ENCODE assay signal across 11 mouse cellular contexts in the genomic region with DNA sequence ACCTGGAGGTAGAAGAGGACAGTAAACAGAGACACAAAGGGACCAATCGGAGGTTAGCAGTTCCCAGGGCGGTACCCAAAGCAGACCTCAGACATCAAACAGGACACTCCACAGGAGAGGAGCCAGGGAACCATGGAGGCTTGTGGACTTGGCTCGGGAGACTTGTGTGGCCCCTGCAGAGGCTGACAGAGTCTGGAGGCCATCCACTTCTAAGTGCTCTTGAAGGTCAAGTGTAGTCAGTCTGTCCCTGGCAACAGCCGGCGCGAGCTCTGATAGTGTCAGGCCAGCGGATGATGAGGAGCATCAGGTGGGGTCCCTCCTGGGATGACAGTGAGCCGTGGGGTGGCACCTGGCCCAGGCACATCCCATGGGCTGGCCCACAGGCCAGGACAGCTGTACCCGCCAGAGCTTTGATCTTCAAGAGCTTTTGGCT. TPM values are rescaled to one million over a fixed set of nuclear protein-coding genes. Genes with fewer than 3 reads are reported as not detected.
DNase-seq lines count a peak whose midpoint lies in the region; ATAC-seq and TF ChIP-seq lines count a peak whose summit lies in the region.
"Had no signal": no experiment of that assay in that cellular context is flagged by ENCODE, and none has a peak within 500 bp of the region (broad histone marks: within the 10 kb centered on the region; RNA-seq: fewer than 3 reads in every experiment).

No protein-coding gene starts in this region.

- H3K27ac ChIP-seq in midbrain, embryonic 13.5 days = no peak overlapping the region
- no peak overlapping the region for H3K27ac ChIP-seq in midbrain, embryonic 15.5 days
- H3K27ac ChIP-seq in heart, postnatal 0 days (ENCODE audit: low read depth) = peak overlapping the region; percentile 16; the same call in 1 of the 2 replicates
- H3K27ac ChIP-seq in forebrain, embryonic 16.5 days (ENCODE audit: low read length) = no peak overlapping the region
- H3K27ac ChIP-seq: liver, embryonic 15.5 days had no signal

- DNase-seq in gastrocnemius, postnatal 14 days = peak; percentile 87
- DNase-seq in heart, postnatal 0 days (ENCODE audit: low spot score) = no peak
- DNase-seq in testis, postnatal 10 days (ENCODE audit: low spot score) = peak; percentile 54
- DNase-seq in cerebellum, postnatal 36 days = no peak
- DNase-seq: right cerebral cortex, postnatal 4 days; thymus, adult 2 months had no signal

- 64% methylated on average over 9 of the region's 9 CpGs for WGBS in midbrain, embryonic 13.5 days
- 63% methylated on average over 9 of the region's 9 CpGs for WGBS in midbrain, embryonic 15.5 days
- 34% methylated on average over 9 of the region's 9 CpGs for WGBS in heart, postnatal 0 days
- WGBS in forebrain, embryonic 16.5 days = 67% methylated on average over 9 of the region's 9 CpGs

- TF ChIP-seq CTCF in heart, postnatal 0 days (IDR thresholded peaks at IDR 0.05; ENCODE audit: low read depth) = no peak

- no peaks in the 10 kb centered on the region for H3K36me3 ChIP-seq in midbrain, embryonic 13.5 days
- no peaks in the 10 kb centered on the region for H3K36me3 ChIP-seq in midbrain, embryonic 15.5 days (replicated peaks)
- peaks cover 25% of the 10 kb centered on the region for H3K36me3 ChIP-seq in heart, postnatal 0 days (replicated peaks; ENCODE audit: control insufficient read depth, insufficient read depth, low read length)
- H3K36me3 ChIP-seq in forebrain, embryonic 16.5 days (ENCODE audit: control insufficient read depth, insufficient read depth) = no peaks in the 10 kb centered on the region
- H3K36me3 ChIP-seq: liver, embryonic 15.5 days had no signal

- H3K4me3 ChIP-seq in midbrain, embryonic 13.5 days (replicated peaks) = no peak overlapping the region
- H3K4me3 ChIP-seq in midbrain, embryonic 15.5 days = no peak overlapping the region
- H3K4me3 ChIP-seq in heart, postnatal 0 days (ENCODE audit: low read depth, low read length) = no peak overlapping the region
- H3K4me3 ChIP-seq in forebrain, embryonic 16.5 days (replicated peaks; ENCODE audit: low read length) = no peak overlapping the region
- H3K4me3 ChIP-seq: liver, embryonic 15.5 days had no signal

- ATAC-seq in midbrain, embryonic 13.5 days = 0 out of 2 replicates have a peak, but pooled peaks have one; percentile 32
- no peak for ATAC-seq in midbrain, embryonic 15.5 days (replicated peaks)
- ATAC-seq in heart, postnatal 0 days (ENCODE audit: insufficient read depth, low read depth) = peak; percentile 51
- no peak for ATAC-seq in forebrain, embryonic 16.5 days
- ATAC-seq: forebrain, embryonic 14.5 days had no signal

- H3K9ac ChIP-seq in midbrain, embryonic 13.5 days (replicated peaks) = no peak overlapping the region
- no peak overlapping the region for H3K9ac ChIP-seq in midbrain, embryonic 15.5 days
- H3K9ac ChIP-seq in heart, postnatal 0 days (replicated peaks; ENCODE audit: low read depth, low read length) = no peak overlapping the region
- H3K9ac ChIP-seq in forebrain, embryonic 16.5 days (replicated peaks; ENCODE audit: low read depth, low read length) = no peak overlapping the region
- H3K9ac ChIP-seq: liver, embryonic 15.5 days had no signal

- intact Hi-C loops in gastrocnemius, postnatal 14 days (cut with DNase I; ENCODE audit: low total_unique reads) = no loop called here

- H3K27me3 ChIP-seq in midbrain, embryonic 13.5 days = no peaks in the 10 kb centered on the region
- no peaks in the 10 kb centered on the region for H3K27me3 ChIP-seq in midbrain, embryonic 15.5 days (replicated peaks)
- no peaks in the 10 kb centered on the region for H3K27me3 ChIP-seq in heart, postnatal 0 days (ENCODE audit: control insufficient read depth, insufficient read depth, low read length)
- no peaks in the 10 kb centered on the region for H3K27me3 ChIP-seq in forebrain, embryonic 16.5 days (replicated peaks; ENCODE audit: control insufficient read depth, insufficient read depth, low read length)
- H3K27me3 ChIP-seq: liver, embryonic 15.5 days had no signal

- TF ChIP-seq EP300 in heart, postnatal 0 days (IDR thresholded peaks at IDR 0.05; ENCODE audit: low read depth) = no peak

- H3K9me3 ChIP-seq in midbrain, embryonic 13.5 days = no peaks in the 10 kb centered on the region
- H3K9me3 ChIP-seq in midbrain, embryonic 15.5 days = no peaks in the 10 kb centered on the region
- H3K9me3 ChIP-seq in heart, postnatal 0 days (replicated peaks; ENCODE audit: control insufficient read depth, low read length) = no peaks in the 10 kb centered on the region
- H3K9me3 ChIP-seq in forebrain, embryonic 16.5 days (ENCODE audit: control insufficient read depth, low read length) = no peaks in the 10 kb centered on the region
- H3K9me3 ChIP-seq: liver, embryonic 15.5 days had no signal

- H3K4me2 ChIP-seq in midbrain, embryonic 13.5 days (replicated peaks) = no peak overlapping the region
- H3K4me2 ChIP-seq in midbrain, embryonic 15.5 days = no peak overlapping the region
- H3K4me2 ChIP-seq in heart, postnatal 0 days (ENCODE audit: low read depth, low read length) = no peak overlapping the region
- no peak overlapping the region for H3K4me2 ChIP-seq in forebrain, embryonic 16.5 days (ENCODE audit: low read length)
- H3K4me2 ChIP-seq: liver, embryonic 15.5 days had no signal

- H3K4me1 ChIP-seq in midbrain, embryonic 13.5 days (replicated peaks) = peaks cover 7% of the 10 kb centered on the region
- no peaks in the 10 kb centered on the region for H3K4me1 ChIP-seq in midbrain, embryonic 15.5 days
- H3K4me1 ChIP-seq in heart, postnatal 0 days (ENCODE audit: control insufficient read depth, insufficient read depth) = peaks cover 24% of the 10 kb centered on the region
- no peaks in the 10 kb centered on the region for H3K4me1 ChIP-seq in forebrain, embryonic 16.5 days (replicated peaks; ENCODE audit: control insufficient read depth, insufficient read depth, low read length)
- H3K4me1 ChIP-seq: liver, embryonic 15.5 days had no signal

RNA-seq across cellular contexts. Expression of a gene that starts 40.0 kb away (rescaled TPM):
- 5.6 and 6.7 TPM in 2 replicates for polyA plus RNA-seq in midbrain, embryonic 13.5 days (2015; fragmentation: Nextera tagmentation; extraction: Ambion mirVana)
- polyA plus RNA-seq in midbrain, embryonic 15.5 days (2015; fragmentation: Nextera tagmentation; extraction: Ambion mirVana) = 9.3 and 10.3 TPM in 2 replicates
- 10 to 100 TPM; 11.9 to 15.8 TPM for total RNA-seq in gastrocnemius, postnatal 14 days (2021)
- 1.7 and 8.5 TPM in 2 replicates for total RNA-seq in heart, postnatal 0 days (2014; rRNA removed; ENCODE audit: low replicate concordance)
- polyA plus RNA-seq in heart, postnatal 0 days (2015; fragmentation: Nextera tagmentation; extraction: Ambion mirVana) = 4.4 and 5.8 TPM in 2 replicates
- 22.4 and 27.3 TPM in 2 replicates for polyA plus RNA-seq in forebrain, embryonic 16.5 days (2015; fragmentation: Nextera tagmentation; extraction: Ambion mirVana)

Comparison
In these comparisons a context has a peak if more than half of its experiments do, and no peak if none do; other contexts are left out.
1. ATAC-seq: peak in midbrain, embryonic 13.5 days (single experiment) and heart, postnatal 0 days (single experiment); none in midbrain, embryonic 15.5 days (single experiment) and forebrain, embryonic 16.5 days (single experiment).
2. DNase-seq: peak in gastrocnemius, postnatal 14 days (single experiment) and testis, postnatal 10 days (single experiment); none in heart, postnatal 0 days (single experiment) and cerebellum, postnatal 36 days (0 of 2).